Mouse (Mus musculus) limb, embryonic 10.5 days (tissue): ENCODE data around the gene Trim47. TPM values are rescaled to one million over a fixed set of nuclear protein-coding genes. Genes with fewer than 3 reads are reported as not detected.
"Not testable (repeated sequence)": the region's sequence is repeated elsewhere in the genome, so short reads cannot be mapped to it uniquely, and the experiment has no call there.

ENCODE experiments used
- DNase-seq: peaks from one replicate; pipeline ENCODE4 v3.0.0-alpha.2; 2017; ENCODE audit warnings: low spot score
- H3K27ac ChIP-seq: fragments of 300-500 bp; sonication (generic); 2 replicates; pipeline ENCODE4 v1.5.1; 2016; ENCODE audit warnings: mild to moderate bottlenecking
- H3K27me3 ChIP-seq: fragments of 300-500 bp; sonication (generic); 2 replicates; pipeline ENCODE4 v1.6.1; 2016; ENCODE audit warnings: low read depth, mild to moderate bottlenecking; ENCODE audit not compliant: poor library complexity, severe bottlenecking
- H3K36me3 ChIP-seq: fragments of 300-500 bp; sonication (generic); 2 replicates; pipeline ENCODE4 v1.6.1; 2016; ENCODE audit warnings: mild to moderate bottlenecking, moderate library complexity
- H3K4me1 ChIP-seq: fragments of 300-500 bp; sonication (generic); 2 replicates; pipeline ENCODE4 v1.6.1; 2016
- H3K4me3 ChIP-seq: fragments of 300-500 bp; sonication (generic); 2 replicates; pipeline ENCODE4 v1.5.1; 2016; ENCODE audit warnings: mild to moderate bottlenecking, moderate library complexity
- H3K9me3 ChIP-seq: fragments of 300-500 bp; sonication (generic); replicated peaks from 2 replicates; pipeline ENCODE4 v1.6.1; 2016; ENCODE audit warnings: mild to moderate bottlenecking
- WGBS: fragments of 180-500 bp; shearing (Covaris S2); methylation state at CpG from one replicate; pipeline ENCODE4 v1.1.7; 2016; 5-methylcytosine and 5-hydroxymethylcytosine counted together
- polyA plus RNA-seq: library from polyadenylated mRNA; unstranded; fragments of >200 nt; fragmentation: Nextera tagmentation; extraction: Ambion mirVana; gene quantifications from 2 replicates; pipeline ENCODE4 v1.2.1, GENCODE M21; 2016

Trim47 gene
- polyA plus RNA-seq, 1 experiment from 2014 or later: 4.9 TPM

- DNase-seq: no peak
- H3K4me1 ChIP-seq: peaks cover 53% of the 10 kb centered on the region
- WGBS: 84% methylated on average over 15 of the region's 15 CpGs
- H3K27me3 ChIP-seq: peaks cover 9% of the 10 kb centered on the region; the same call in 1 of the 2 replicates
- H3K9me3 ChIP-seq: no peaks in the 10 kb centered on the region
- peak overlapping the region; percentile 89 for H3K27ac ChIP-seq
- H3K36me3 ChIP-seq: peaks cover 54% of the 10 kb centered on the region
- peak overlapping the region; percentile 70 for H3K4me3 ChIP-seq
Measured at GRCm38 (mm10) chr11:116131349-116132170, 4.5 kb upstream of the Trim47 start.

GRCm38 (mm10) chr11:116130488-116131205, 3.6 kb upstream of the Trim47 start, which contains the start of gene Trim65:
Gene Trim65, minus strand, starts transcription at chr11:116131128.
- H3K36me3 ChIP-seq: peaks cover 53% of the 10 kb centered on the region
- 3% methylated on average over 69 of the region's 69 CpGs for WGBS
- peaks cover 57% of the 10 kb centered on the region for H3K4me1 ChIP-seq

GRCm38 (mm10) chr11:116129993-116130487, 3.0 kb upstream of the Trim47 start:
- Histone ChIP-seq H3K9me3 (no peaks in the 10 kb centered on the region; the same call in 1 of the 2 replicates), H3K27ac (peak overlapping the region; percentile 89), H3K36me3 (peaks cover 52% of the 10 kb centered on the region), H3K4me1 (peaks cover 57% of the 10 kb centered on the region), H3K4me3 (peak overlapping the region; percentile 70), H3K27me3 (peaks cover 9% of the 10 kb centered on the region; the same call in 1 of the 2 replicates)
- WGBS: 50% methylated on average over 8 of the region's 8 CpGs
- DNase-seq: no peak

More at GRCm38 (mm10) chr11:116130488-116131205, 3.6 kb upstream of the Trim47 start, which contains the start of gene Trim65:
- Histone ChIP-seq H3K4me3 (peak within 1 kb of the TSS; percentile 70), H3K27me3 (peaks cover 9% of the 10 kb centered on the region; the same call in 1 of the 2 replicates), H3K27ac (peak within 1 kb of the TSS; percentile 89), H3K9me3 (no peaks in the 10 kb centered on the region)
- DNase-seq: peak; percentile 88

- H3K4me3 ChIP-seq: no peak overlapping the region
- WGBS: 84% methylated on average over 9 of the region's 9 CpGs
- 0 out of 2 replicates have a peak overlapping the region, but pooled peaks have one; percentile 89 for H3K27ac ChIP-seq
- no peaks in the 10 kb centered on the region; the same call in 1 of the 2 replicates for H3K9me3 ChIP-seq
- H3K4me1 ChIP-seq: peaks cover 57% of the 10 kb centered on the region
- DNase-seq: no peak
- H3K27me3 ChIP-seq: peaks cover 9% of the 10 kb centered on the region; the same call in 1 of the 2 replicates
- H3K36me3 ChIP-seq: peaks cover 44% of the 10 kb centered on the region
Measured at GRCm38 (mm10) chr11:116129091-116129790, 2.2 kb upstream of the Trim47 start.

- Histone ChIP-seq H3K4me1 (peaks cover 48% of the 10 kb centered on the region), H3K9me3 (no peaks in the 10 kb centered on the region; the same call in 1 of the 2 replicates), H3K4me3 (peak overlapping the region; percentile 31), H3K27ac (peak overlapping the region; percentile 75), H3K36me3 (peaks cover 38% of the 10 kb centered on the region), H3K27me3 (peaks cover 9% of the 10 kb centered on the region; the same call in 1 of the 2 replicates)
- WGBS: 78% methylated on average over 9 of the region's 9 CpGs
- DNase-seq: no peak
Measured at GRCm38 (mm10) chr11:116127986-116128385, 976 bp upstream of the Trim47 start.

GRCm38 (mm10) chr11:116126261-116126660, 749 bp downstream of the Trim47 start:
- Histone ChIP-seq H3K36me3 (peaks cover 27% of the 10 kb centered on the region), H3K4me1 (peaks cover 39% of the 10 kb centered on the region), H3K9me3 (no peaks in the 10 kb centered on the region; the same call in 1 of the 2 replicates), H3K27ac (no peak overlapping the region), H3K27me3 (peaks cover 9% of the 10 kb centered on the region; the same call in 1 of the 2 replicates), H3K4me3 (no peak overlapping the region)
- no peak for DNase-seq
- 95% methylated on average over 15 of the region's 15 CpGs for WGBS

- 96% methylated on average over 8 of the region's 8 CpGs for WGBS
- H3K27ac ChIP-seq, H3K27me3 ChIP-seq, H3K9me3 ChIP-seq, DNase-seq, H3K4me3 ChIP-seq: not testable (repeated sequence)
- Histone ChIP-seq H3K4me1 (peaks cover 13% of the 10 kb centered on the region), H3K36me3 (peaks cover 26% of the 10 kb centered on the region)
Measured at GRCm38 (mm10) chr11:116121731-116122245, 5.2 kb downstream of the Trim47 start.

GRCm38 (mm10) chr11:116117819-116118218, 9.2 kb downstream of the Trim47 start:
- Histone ChIP-seq H3K4me3 (no peak overlapping the region), H3K36me3 (peaks cover 6% of the 10 kb centered on the region; the same call in 1 of the 2 replicates), H3K4me1 (peaks cover 11% of the 10 kb centered on the region), H3K9me3 (no peaks in the 10 kb centered on the region), H3K27me3 (peaks cover 4% of the 10 kb centered on the region; the same call in 1 of the 2 replicates), H3K27ac (no peak overlapping the region; the same call in 1 of the 2 replicates)
- no peak for DNase-seq

GRCm38 (mm10) chr11:116117241-116117640, 9.8 kb downstream of the Trim47 start:
- Histone ChIP-seq H3K27me3 (peaks cover 9% of the 10 kb centered on the region), H3K27ac (peak overlapping the region; percentile 74), H3K4me1 (peaks cover 11% of the 10 kb centered on the region), H3K4me3 (peak overlapping the region; percentile 22), H3K36me3 (0 out of 2 replicates have a peak, but pooled peaks cover 3% of the 10 kb centered on the region), H3K9me3 (no peaks in the 10 kb centered on the region)
- DNase-seq: peak; percentile 70
- WGBS: 40% methylated on average over 12 of the region's 12 CpGs

GRCm38 (mm10) chr11:116111611-116112203, 15.3 kb downstream of the Trim47 start:
- Histone ChIP-seq H3K36me3 (no peaks in the 10 kb centered on the region), H3K4me1 (peaks cover 41% of the 10 kb centered on the region), H3K27ac (no peak overlapping the region), H3K27me3 (peaks cover 65% of the 10 kb centered on the region), H3K4me3 (no peak overlapping the region), H3K9me3 (no peaks in the 10 kb centered on the region)
- DNase-seq: no peak
- WGBS: 85% methylated on average over 19 of the region's 19 CpGs

GRCm38 (mm10) chr11:116111067-116111466, 15.9 kb downstream of the Trim47 start:
- H3K4me3 ChIP-seq: no peak overlapping the region
- H3K27me3 ChIP-seq: peaks cover 71% of the 10 kb centered on the region
- no peak overlapping the region for H3K27ac ChIP-seq
- peaks cover 45% of the 10 kb centered on the region for H3K4me1 ChIP-seq
- WGBS: 82% methylated on average over 4 of the region's 4 CpGs
- DNase-seq: no peak
- H3K36me3 ChIP-seq: no peaks in the 10 kb centered on the region
- H3K9me3 ChIP-seq: no peaks in the 10 kb centered on the region
